Comparison of ENCODE assay signal across 15 mouse cellular contexts in the genomic region with DNA sequence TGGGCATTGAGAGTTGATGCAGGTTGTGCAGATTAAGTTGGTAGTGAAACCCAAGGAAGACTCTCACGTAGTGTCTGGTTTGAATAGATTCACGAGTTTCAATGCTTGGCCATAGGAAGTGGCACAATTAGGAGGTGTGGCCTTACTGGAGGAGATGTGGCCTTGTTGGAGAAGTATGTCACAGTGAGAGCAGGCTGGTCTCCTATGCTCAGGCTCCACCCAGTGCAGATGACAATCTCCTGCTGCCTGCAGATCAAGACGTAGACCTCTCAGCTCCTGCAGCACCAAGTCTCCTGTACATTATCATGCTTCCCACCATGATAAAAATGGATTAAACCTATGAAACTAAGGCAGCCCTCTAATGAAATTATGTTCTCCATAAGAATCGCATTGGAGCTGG. TPM values are rescaled to one million over a fixed set of nuclear protein-coding genes. Genes with fewer than 3 reads are reported as not detected.
A peak's percentile ranks its signal among the peaks of the same experiment; 100 is the strongest.
DNase-seq lines count a peak whose midpoint lies in the region; ATAC-seq and TF ChIP-seq lines count a peak whose summit lies in the region.
"Had no signal": no experiment of that assay in that cellular context is flagged by ENCODE, and none has a peak within 500 bp of the region (broad histone marks: within the 10 kb centered on the region; RNA-seq: fewer than 3 reads in every experiment).

No protein-coding gene starts in this region.

- H3K27ac ChIP-seq in liver, postnatal 0 days (ENCODE audit: low read depth): no peak overlapping the region
- H3K27ac ChIP-seq in kidney, adult 2 months (ENCODE audit: insufficient read depth, low read depth, low read length): no peak overlapping the region
- H3K27ac ChIP-seq: embryonic facial prominence, embryonic 12.5 days; heart, embryonic 15.5 days; hindbrain, embryonic 10.5 days; neural tube, embryonic 13.5 days had no signal

- TF ChIP-seq POLR2A in kidney, adult 2 months (IDR thresholded peaks at IDR 0.05; ENCODE audit: low read depth, low read length): no peak

- H3K27me3 ChIP-seq in G1E (ENCODE audit: insufficient read depth, low read length): no peaks in the 10 kb centered on the region
- no peaks in the 10 kb centered on the region for H3K27me3 ChIP-seq in liver, postnatal 0 days (ENCODE audit: insufficient read depth, low read length)
- no peaks in the 10 kb centered on the region for H3K27me3 ChIP-seq in kidney, adult 2 months (replicated peaks; ENCODE audit: control insufficient read depth, insufficient read depth, low read length)
- H3K27me3 ChIP-seq: embryonic facial prominence, embryonic 12.5 days; heart, embryonic 15.5 days; neural tube, embryonic 13.5 days had no signal

- TF ChIP-seq EP300 in liver, postnatal 0 days (IDR thresholded peaks at IDR 0.05; ENCODE audit: low read depth): no peak

- peak overlapping the region; percentile 29; the same call in 1 of the 2 replicates for H3K4me2 ChIP-seq in liver, postnatal 0 days (ENCODE audit: low read depth, low read length)
- H3K4me2 ChIP-seq: embryonic facial prominence, embryonic 12.5 days; heart, embryonic 15.5 days; neural tube, embryonic 13.5 days had no signal

- no peak for TF ChIP-seq CTCF in G1E (IDR thresholded peaks at IDR 0.05; ENCODE audit: low read depth, low read length)
- TF ChIP-seq CTCF in liver, postnatal 0 days (IDR thresholded peaks at IDR 0.05; ENCODE audit: low read depth): no peak
- TF ChIP-seq CTCF in kidney, adult 2 months (conservative IDR thresholded peaks at IDR 0.05; ENCODE audit: insufficient read depth, insufficient read length, low read depth, low read length): no peak

- H3K9me3 ChIP-seq in G1E (replicated peaks): no peaks in the 10 kb centered on the region
- H3K9me3 ChIP-seq in liver, postnatal 0 days (ENCODE audit: low read length): no peaks in the 10 kb centered on the region
- H3K9me3 ChIP-seq: embryonic facial prominence, embryonic 12.5 days; heart, embryonic 15.5 days had no signal

- no peak overlapping the region for H3K9ac ChIP-seq in liver, postnatal 0 days (replicated peaks)
- H3K9ac ChIP-seq: embryonic facial prominence, embryonic 12.5 days; heart, embryonic 15.5 days; neural tube, embryonic 13.5 days had no signal

- 56% methylated on average over 4 of the region's 4 CpGs for WGBS in liver, postnatal 0 days (ENCODE audit: insufficient replicate concordance)
- WGBS in kidney, adult 2 months: 78% methylated on average over 4 of the region's 4 CpGs

- H3K4me3 ChIP-seq in G1E (ENCODE audit: low read depth, low read length): peak overlapping the region; percentile 16; the same call in 1 of the 2 replicates
- H3K4me3 ChIP-seq in liver, postnatal 0 days (ENCODE audit: low read depth, low read length): no peak overlapping the region
- no peak overlapping the region for H3K4me3 ChIP-seq in kidney, adult 2 months (ENCODE audit: insufficient read depth, low read depth, low read length)
- H3K4me3 ChIP-seq: embryonic facial prominence, embryonic 12.5 days; heart, embryonic 15.5 days; hindbrain, embryonic 10.5 days; neural tube, embryonic 13.5 days had no signal

- H3K4me1 ChIP-seq in G1E (ENCODE audit: insufficient read depth, low read depth, low read length): peaks cover 47% of the 10 kb centered on the region
- H3K4me1 ChIP-seq in liver, postnatal 0 days (ENCODE audit: insufficient read depth): peaks cover 31% of the 10 kb centered on the region
- H3K4me1 ChIP-seq in kidney, adult 2 months (ENCODE audit: control insufficient read depth, insufficient read depth, low read length): no peaks in the 10 kb centered on the region; the same call in 1 of the 2 replicates
- H3K4me1 ChIP-seq: embryonic facial prominence, embryonic 12.5 days; hindbrain, embryonic 10.5 days; neural tube, embryonic 13.5 days had no signal

- DNase-seq in 416B (ENCODE audit: low read depth): peak; percentile 78
- DNase-seq in G1E (ENCODE audit: low spot score): no peak
- DNase-seq in liver, postnatal 0 days: peak; percentile 31
- DNase-seq in ovary, postnatal 10 days (ENCODE audit: low spot score): no peak
- DNase-seq in kidney, adult 2 months: no peak
- DNase-seq in adrenal gland, postnatal 36 days: no peak
- DNase-seq: cerebellum, adult 18-20 months; gastrocnemius, postnatal 36 days; kidney, postnatal 14 days; spleen, adult 18-20 months had no signal

- peaks cover 25% of the 10 kb centered on the region for H3K36me3 ChIP-seq in G1E (replicated peaks)
- H3K36me3 ChIP-seq in liver, postnatal 0 days (replicated peaks; ENCODE audit: insufficient read depth, low read length): peaks cover 3% of the 10 kb centered on the region; the same call in 1 of the 2 replicates
- H3K36me3 ChIP-seq in kidney, adult 2 months (ENCODE audit: control insufficient read depth, insufficient read depth, low read length): no peaks in the 10 kb centered on the region
- H3K36me3 ChIP-seq: heart, embryonic 15.5 days had no signal

- ATAC-seq in G1E (ENCODE audit: extremely low read depth, insufficient number of reproducible peaks, low FRiP score, poor library complexity, severe bottlenecking): peak; percentile 94
- peak; percentile 31 for ATAC-seq in inflammation-experienced regulatory T-cells, adult 6 months
- peak; percentile 48 for ATAC-seq in liver, postnatal 0 days

RNA-seq across cellular contexts. Expression of a gene that starts 18.7 kb away (rescaled TPM):
- 156 and 170 TPM in 2 replicates for total RNA-seq in G1E (2014; fragmentation: Nextera tagmentation)
- 119 and 131 TPM in 2 replicates for total RNA-seq in G1E (2017)
- 50.0 and 61.9 TPM in 2 replicates for polyA plus RNA-seq in G1E (2012)
- polyA plus RNA-seq in inflammation-experienced regulatory T-cells, adult 6 months (2017; shearing (Covaris generic)): 10 to 100 TPM; 50.4 to 64.1 (median 53.7) TPM
- polyA plus RNA-seq in liver, postnatal 0 days (2015; fragmentation: Nextera tagmentation; extraction: Ambion mirVana): 31.6 and 34.6 TPM in 2 replicates
- 30.5 and 34.5 TPM in 2 replicates for polyA plus RNA-seq in kidney, adult 2 months (2012; rRNA removed)
- 100 to 1,000 TPM; 180 to 238 TPM for total RNA-seq in adrenal gland, postnatal 36 days (2021)

Comparison
In these comparisons a context has a peak if more than half of its experiments do, and no peak if none do; other contexts are left out.
1. DNase-seq: peak in 416B (single experiment) and liver, postnatal 0 days (single experiment); none in G1E (single experiment), ovary, postnatal 10 days (single experiment), kidney, adult 2 months (single experiment) and adrenal gland, postnatal 36 days (0 of 2).
2. ATAC-seq: peak in every context shown above with its lines; median percentile 94 in G1E; 48 in liver, postnatal 0 days; 31 in inflammation-experienced regulatory T-cells, adult 6 months.